Mouse (Mus musculus): ENCODE results near the gene Nras. TPM values are rescaled to one million over a fixed set of nuclear protein-coding genes. Genes with fewer than 3 reads are reported as not detected.
A peak's percentile ranks its signal among the peaks of the same experiment; 100 is the strongest.

Gene Nras
- total RNA-seq (2021) = 10 to 100 TPM; 44.3 to 46.7 TPM
- long read RNA-seq, experiment 1, full-length matches to known transcripts = 10 of 12 reads
- long read RNA-seq, experiment 1, partial matches to known transcripts = 1 of 12 reads
- long read RNA-seq, experiment 1, other reads (novel, unspliced or antisense) = 1 of 12 reads
- long read RNA-seq, experiment 2, full-length matches to known transcripts = 4 of 7 reads
- long read RNA-seq, experiment 2, partial matches to known transcripts = 0 of 7 reads
- long read RNA-seq, experiment 2, other reads (novel, unspliced or antisense) = 3 of 7 reads

DNA sequence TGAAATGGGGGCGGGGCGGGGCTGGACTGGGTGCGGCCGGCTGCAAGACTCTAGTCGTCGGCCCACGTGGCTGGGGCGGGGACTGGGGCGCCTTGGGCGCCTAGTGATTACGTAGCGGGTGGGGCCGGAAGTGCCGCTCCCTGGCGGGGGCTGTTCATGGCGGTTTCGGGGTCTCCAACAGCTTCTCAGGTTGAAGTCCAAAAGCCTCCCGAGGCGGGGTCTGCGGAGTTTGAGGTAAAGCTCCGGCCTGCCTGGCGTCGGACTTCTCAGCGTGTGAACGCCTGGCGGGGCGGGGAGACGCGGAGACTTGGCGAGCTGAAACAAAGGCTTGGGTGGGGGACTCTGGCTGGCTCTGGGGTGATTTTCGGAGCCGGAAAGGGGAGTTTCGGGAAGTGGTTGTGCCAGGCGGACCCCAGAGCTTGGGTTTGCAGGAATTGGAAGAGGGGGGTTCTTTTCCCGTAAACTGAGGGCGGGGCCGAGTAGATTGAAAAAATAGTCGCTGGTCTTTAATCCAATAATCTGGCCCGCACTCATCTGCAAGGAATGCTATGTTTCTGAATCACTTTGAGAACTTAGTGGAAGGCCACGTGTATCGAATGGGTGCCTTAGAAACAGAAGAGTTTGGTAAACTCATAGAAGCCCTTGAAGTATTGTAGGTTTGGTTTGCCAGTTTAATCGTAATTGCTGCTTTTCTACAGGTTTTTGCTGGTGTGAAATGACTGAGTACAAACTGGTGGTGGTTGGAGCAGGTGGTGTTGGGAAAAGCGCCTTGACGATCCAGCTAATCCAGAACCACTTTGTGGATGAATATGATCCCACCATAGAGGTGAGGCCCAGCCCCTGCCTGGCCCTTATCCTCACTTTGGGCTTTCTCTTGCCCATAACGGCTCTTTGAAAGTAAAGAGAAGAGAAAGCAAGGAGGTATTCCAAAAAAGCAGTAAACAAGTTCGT lies at the start of gene Nras:
Nras (plus strand) TSS at position 79 of the 951 bp plus-strand sequence.
- peak; percentile 96 to 97 for DNase-seq

DNA sequence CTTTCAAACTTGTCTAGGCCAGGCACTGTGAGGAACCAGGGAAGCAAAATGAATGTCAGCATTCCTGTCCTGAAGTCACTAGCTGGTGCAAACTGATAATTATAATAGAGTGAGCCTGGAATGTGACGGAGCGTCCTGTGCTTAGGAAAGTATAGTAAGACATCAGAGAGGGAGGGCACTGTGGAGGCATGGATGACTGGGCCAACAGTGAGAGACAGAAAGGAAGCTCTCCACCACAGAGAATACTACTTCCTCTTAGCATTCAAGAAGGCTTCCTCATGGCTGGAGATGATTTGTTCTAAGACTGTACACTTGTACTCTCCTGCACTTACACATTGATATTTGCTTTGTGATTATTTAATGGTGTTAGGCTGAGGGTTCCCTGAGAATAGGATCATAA lies 40.7 kb upstream of the Nras start:
- DNase-seq = peak in 1 of 2 experiments; percentile 27

DNA sequence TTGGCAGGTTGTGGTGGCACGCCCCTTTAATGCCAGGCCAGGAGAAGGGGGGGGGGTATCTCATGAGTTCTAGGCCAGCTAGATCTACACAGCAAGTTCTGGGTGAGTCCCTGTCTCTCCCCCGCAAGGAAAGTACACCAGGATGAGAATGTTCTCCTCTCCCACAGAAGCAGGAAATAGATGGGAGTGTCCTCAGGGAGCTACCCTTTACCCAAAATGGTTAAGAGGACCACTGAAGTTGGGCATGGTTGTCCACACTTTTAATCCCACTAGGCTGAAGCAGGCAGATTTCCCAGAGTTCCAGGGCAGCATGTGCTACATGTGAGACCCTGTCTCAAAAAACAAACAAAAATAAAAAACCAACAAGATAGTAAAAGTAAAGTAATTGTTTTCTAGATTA lies 38.6 kb upstream of the Nras start:
- DNase-seq = peak; percentile 8 to 37

DNA sequence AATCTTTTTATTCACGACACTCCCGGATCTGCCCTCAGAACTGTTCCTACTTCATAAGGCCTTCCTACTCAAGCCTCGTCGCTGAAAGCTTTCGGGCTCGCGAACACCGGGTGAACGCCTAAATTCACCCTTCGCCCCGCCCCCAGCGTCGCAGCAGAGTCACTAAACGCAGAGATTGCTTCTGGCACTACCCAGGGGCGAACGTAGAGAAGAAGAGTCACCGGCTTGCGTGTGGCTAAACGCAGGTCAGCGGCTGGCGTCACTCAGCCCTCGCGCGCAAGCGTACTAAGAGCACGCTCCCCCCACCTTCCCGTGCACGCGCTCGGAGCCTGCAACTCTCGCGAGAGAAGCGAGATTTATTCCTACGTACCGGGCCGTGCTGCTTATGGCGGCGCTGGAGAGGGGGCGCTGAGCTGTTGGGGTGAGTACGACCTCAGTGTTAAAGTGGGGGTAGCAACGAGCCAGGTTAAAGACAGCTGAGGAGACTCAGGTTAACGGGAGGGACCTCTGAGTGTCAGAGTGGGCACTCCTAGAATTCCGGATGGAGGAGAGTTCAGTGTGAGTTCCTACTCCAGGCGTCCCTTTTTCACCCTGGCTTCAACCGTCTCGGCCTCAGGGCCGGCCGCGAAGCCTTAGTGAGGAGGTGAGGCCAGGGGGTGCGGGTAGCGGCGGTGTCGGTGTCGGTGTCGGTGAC lies 37.7 kb upstream of the Nras start, which contains the start of gene Csde1:
Csde1 (plus strand) TSS at position 178 of the 694 bp plus-strand sequence.
- peak; percentile 97 to 99 for DNase-seq

DNA sequence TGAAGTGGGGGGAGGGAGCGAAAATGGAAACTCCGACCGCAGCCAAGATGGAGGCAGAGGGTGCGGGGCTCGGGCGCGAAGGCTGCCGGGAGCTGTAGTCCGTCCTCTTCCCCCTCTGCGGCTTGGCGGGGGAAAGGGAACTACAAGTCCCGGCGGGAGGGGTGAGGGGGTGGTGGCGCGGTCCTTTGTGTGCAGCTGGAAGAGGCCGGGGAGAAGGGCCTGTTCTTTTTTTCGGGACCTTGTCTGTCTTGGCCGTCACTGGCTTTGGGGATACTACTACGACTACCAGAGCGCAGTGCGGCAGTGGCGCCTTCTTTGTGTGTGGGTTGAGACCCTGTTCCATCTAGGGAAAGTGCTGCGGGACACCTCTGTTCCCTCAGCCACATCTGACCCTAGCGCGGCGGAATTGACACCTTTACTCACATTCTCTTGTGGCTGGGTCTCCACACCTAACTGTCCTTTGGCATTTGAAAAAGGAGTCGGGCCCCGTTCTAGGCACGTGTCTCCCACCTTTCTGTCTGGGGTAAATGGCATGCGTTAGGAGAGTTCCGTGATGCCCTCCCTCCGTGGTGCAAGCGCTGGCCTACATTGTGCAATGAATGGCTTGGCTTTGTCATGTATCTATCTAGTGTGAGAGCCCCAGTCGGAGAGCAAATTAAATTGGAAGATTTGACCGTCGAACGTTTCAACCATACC lies 37.0 kb upstream of the Nras start:
- DNase-seq = peak; percentile 92 to 94

DNA sequence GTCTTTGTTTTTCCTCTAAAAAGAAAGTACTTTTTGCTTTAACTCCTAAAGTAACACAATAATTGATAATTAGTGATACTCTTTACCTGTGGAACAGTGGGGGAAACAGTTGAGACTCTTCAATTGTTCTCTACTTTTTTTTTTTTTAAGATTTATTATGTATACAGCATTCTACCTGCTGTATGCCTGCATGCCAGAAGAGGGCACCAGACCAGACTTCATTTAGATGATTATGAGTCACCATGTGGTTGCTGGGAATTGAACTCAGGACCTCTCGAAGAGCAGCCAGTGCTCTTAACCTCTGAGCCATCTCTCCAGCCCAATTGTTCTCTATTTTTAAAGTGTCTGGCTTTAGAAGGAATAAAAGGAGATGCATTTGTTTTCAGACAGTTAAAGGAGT lies 31.9 kb upstream of the Nras start:
- DNase-seq = no peak

DNA sequence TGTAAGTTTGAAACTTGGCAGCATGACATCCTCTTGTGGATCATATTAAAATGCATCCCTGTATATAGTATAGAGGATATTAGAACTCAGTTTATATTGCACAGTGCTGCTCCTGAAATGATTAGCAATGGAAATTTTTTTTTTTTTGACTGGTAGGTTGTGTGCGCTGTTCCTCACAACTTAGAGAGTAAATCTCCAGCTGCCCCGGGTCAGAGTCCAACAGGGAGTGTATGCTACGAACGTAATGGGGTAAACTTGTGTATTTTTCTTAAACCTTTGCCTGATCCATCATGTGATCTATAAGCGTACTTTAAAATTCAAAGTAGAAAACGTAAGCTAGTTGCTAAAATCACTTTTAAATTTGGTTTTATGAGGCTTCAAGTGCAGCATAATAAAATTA lies 17.8 kb upstream of the Nras start:
- no peak for DNase-seq

DNA sequence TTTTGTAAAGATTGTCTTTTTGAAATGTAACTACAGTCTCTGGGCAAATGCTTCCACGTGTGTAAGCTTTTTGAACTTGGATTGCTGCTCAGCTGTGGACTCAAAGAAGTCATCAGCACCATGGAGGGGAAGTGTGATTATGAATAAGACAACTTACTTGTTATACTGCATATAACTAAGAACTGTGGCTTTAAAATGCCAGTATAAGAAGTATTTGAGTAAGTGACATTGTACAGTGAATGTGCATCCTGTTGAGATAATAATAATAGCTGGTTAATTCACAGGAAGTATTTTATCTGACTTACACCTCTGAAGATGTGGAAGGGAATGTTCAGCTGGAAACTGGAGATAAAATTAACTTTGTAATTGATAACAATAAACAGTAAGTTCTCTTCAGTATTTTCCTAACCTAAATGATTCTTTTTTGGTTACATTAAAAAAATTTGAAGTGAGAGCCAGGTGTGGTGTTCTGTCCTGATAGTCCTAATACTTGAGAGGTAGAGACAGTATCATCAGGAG lies 17.2 kb upstream of the Nras start:
- DNase-seq = no peak

DNA sequence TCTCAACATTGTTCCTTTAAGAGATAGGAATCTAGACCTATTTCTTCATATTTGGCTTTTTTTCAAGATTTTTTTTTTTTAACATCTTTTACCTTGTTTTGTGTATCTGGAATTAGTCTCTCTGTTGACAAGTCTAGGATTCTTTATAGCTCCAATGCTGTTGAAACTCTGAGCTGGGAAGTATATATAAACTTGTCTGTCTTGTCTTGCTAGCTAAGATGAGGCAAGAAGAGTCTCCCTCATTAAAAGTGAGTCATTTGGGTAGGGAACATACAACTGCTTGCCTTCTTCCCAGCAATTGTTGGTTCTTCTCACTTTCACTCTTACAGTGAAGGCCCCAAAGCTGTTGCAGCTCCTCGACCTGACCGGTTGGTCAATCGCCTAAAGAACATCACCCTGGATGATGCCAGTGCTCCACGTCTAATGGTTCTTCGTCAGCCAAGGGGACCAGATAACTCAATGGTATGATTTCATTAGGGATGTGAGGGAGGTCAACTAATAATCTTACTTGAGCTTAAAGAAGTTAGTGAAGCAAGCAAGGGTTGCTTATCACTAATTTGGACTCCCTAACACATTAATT lies 2.0 kb upstream of the Nras start:
- DNase-seq = no peak

DNA sequence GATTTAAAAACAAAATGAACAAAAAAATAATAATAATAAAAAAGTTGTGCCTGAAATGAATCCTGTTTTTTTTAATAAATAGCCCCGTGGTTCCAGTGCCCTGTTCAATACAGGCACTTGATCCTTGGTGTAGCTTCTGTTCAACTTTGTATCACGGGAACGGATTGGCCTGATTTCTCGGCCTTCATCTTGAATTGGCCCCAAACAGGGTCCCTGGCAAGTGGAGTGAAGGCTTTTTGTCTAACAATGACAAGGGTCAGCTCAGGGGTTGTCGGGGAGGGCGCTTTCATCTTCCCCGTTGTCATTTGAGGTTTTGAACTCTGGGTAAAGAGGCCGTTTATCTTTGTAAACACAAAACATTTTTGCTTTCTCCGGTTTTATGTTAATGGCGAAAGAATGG lies 333 bp upstream of the Nras start:
- no peak for DNase-seq

DNA sequence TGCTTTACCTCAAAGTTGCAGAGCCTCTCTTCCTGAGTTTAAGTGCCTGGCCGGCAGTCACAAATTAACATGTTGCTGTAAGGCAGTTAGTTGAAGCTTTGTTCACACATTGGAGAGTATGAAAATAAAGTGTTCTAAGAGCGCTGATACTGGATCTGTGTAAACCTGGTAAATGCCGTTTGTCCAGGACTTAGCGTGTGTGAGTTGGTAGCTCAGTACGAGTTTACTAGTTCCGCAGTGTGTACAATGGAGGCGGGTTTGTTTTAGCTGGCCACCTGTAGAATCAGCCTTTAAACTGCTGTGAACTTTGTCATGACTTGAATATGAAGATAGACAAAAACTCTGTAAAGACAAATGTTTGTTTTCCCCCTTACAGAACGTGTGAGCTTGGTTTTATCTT lies 8.8 kb downstream of the Nras start:
- DNase-seq = no peak

DNA sequence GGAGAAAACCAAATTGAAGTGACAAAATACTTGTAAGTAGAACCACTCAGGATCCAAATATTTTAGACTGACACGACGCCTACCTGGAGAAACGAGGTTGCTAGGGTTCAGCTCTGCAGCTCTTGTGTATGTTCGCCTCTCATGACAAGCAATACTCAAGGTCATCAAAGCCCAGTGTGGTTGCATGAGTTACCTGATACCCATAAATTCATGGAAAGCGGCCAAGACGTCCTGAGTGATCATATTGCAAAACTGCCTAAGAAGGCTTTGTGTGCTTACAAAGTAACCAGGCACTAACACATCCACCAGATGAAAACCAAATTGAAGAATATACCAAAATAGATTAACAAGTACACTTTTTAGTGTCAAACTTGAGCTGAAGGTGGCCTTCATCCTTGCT lies 10.9 kb downstream of the Nras start:
- no peak for DNase-seq

DNA sequence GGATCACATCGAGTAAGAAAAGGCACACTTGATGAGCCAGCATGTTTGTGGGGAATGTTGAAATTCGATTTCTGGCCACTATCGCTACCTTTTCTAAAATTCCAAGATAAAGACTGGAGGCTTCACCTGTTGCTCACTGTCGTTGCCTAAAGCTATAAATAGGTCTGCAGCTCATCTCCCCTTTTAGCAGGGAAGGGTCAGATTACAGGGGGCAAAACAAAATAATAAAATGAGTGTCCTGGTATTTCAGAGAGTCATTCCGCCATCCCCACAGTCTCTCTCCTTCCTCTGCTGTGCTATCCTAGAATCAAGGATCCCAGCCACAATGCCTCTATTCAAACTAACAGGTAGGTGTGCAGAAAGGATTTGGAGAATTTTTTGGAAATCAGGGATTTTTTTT lies 15.7 kb downstream of the Nras start, which contains the start of gene Ampd1:
Ampd1 (plus strand) TSS at position 244 of the 400 bp plus-strand sequence.
- no peak for DNase-seq

DNA sequence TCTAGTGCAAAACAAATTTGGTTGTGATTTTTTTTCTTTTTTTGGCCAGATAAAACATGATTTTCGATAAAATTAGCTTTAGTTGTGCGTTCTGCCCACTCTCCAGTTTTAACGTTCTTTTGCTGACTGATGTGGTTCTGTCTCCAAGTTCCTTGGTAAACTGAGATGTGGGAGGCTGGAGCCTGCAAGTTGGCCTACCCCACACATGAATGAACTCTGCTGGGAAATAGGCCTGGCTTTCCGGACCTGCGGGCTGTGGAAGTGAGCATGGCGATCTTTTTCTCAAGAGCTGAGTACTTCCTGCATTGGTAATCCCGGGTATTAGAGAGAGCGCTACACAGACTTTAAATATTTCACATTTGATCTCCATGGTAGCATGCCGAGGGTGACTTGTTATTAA lies 17.8 kb downstream of the Nras start:
- DNase-seq = no peak

DNA sequence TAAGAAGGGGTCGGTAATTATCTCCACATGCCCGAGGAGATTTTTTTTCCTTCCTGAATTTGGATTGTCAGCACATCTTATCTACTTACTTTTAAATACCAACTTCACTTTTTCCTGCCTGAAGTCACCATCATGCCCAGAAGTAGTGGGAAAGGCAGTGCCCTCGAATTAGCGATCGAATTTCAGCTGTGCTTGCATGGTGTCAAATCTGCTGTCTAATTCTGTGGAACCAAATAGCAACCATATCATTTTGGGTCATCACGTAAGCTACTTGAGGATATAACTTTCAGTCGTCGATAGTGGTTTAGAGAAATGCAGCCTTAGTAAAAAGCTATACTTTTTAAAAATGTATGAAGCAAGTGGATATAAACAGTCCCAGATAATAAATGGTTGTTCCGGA lies 18.4 kb downstream of the Nras start:
- no peak for DNase-seq

DNA sequence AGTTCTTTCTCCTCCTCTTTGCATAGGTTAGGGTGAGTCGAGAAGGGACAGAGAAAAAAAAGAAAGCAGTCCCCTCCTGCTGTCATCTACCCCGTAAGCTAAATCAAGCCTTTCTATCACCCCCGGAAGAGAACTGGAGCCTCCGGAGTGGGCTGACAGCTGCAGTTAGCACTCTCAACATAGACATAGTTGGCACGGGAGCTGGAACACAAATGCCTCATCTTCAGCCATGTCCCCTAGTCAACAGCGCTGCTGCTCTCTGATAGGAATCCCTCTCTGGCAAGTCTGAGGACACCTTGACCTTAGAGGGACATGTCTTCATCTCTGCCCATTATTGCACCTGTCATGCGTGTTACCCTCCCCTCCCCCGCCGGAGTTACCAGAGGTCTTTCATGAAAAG lies 21.2 kb downstream of the Nras start:
- no peak for DNase-seq

DNA sequence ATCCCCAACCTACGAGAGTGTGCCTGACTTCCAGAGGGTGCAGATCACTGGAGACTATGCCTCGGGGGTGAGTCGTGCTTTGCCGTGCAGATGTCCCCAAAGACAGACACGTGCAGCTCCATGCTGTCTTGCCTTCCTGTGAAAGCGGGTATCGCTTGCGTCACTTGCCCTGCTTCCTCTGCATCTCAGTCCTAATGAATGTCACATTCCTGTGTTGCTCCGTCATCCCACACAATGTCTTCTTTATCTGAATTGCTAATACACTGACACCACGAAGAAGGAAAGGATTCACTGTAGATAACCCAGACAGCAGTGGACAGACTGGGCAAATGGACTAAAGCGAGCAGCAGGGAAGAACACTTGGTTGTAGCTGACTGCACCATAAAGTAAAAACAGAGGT lies 23.0 kb downstream of the Nras start:
- DNase-seq = no peak

DNA sequence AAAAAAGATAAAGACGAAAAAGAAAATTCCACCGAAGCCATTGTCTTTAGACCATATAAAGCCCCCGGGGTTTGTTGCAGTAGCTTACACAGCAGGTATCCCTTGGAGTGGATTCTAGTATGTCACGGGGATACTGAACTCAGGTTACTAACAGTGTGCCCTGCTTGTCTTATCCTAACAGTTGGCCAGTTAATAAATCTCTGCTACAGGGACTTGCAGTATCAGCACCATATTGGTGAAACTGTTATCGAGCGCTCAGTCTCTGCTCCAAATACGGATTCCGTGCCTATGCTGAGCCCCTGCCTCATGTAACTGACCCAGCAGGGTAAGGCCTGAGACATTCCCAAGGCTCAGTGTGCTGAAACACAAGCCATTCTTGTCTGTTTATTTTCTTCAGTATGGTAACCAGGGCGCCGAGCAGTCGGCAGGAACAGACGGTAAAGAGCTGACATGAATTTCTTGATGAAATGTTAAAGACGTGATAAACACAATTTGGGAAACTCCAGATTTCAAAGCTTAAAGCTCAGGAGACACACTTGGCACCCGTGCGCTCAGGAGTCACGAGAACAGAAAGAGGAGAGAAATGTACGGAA lies 23.9 kb downstream of the Nras start:
- no peak for DNase-seq

DNA sequence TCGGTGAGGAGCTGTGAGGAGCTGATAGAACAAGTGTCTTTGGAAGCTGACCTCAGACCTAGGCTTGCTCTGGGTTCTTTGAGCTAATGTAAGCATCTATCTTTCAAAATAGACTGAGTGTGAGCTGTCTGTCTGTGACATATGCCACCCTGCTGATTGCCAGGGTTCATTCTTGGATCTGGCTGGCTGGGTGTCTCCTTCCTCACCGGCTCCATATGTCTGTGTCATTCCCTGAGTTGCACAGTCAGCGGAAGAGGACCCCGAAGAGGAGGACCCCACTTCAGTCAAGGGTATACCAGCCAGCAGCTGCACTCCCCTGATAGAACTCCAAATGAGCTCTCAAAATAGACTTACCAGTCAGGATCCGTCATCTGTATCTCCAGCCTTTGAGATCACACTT lies 24.7 kb downstream of the Nras start:
- no peak for DNase-seq

DNA sequence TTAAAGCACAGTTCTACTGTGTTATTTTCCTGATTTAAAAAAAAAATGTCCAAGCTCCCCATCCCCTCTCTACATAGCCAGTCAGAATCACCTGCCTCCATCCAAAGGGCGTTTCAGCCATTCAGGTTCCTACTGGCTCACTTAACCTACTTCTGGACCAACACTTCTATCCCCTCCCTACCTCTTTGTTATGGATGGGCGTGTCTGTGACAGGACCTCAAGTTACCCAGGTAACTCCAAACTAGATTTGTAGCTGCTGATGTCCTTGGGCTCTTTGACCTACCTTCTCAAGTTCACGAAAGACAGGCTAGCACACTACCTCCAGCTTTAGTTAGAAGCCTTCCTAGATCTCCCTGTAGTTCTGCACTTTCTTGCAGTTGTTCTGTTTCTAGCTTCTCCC lies 27.9 kb downstream of the Nras start:
- no peak for DNase-seq

DNA sequence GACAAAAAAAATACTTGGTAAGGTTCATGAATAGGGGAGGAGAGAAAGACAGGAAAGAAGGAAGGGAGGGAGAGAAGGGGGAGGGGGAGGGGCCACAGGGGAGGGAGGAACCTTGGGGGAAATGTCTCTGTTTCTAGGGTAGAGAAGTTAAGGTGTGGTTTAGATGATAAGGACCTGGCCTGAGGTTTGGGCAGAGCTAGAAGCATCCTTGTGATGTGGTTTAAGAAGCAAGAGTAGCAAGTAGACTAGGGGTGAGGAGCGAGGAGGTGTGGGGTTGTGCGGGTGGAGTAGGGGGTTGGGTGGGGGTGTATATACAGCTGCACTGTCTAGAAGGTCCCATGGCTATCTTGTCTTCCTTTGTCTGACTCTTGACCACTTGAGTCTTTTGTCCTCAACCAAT lies 33.7 kb downstream of the Nras start:
- no peak for DNase-seq

Data from heart, adult 18-20 months (tissue).